Mouse (Mus musculus): ENCODE data around the gene Mdh1.

Mdh1 gene

GRCm38 (mm10) chr11:21571700-21572381 is at the start of gene Mdh1, which contains the start of gene Wdpcp:
Gene Mdh1 (minus strand): TSS chr11:21572367.
Gene Wdpcp (plus strand): TSS chr11:21572235.
- ATAC-seq (ENCODE audit: low TSS enrichment) = peak; percentile 93

GRCm38 (mm10) chr11:21615915-21616314 is 43.7 kb upstream of the Mdh1 start:
- ATAC-seq (ENCODE audit: low TSS enrichment) = no peak

DNA sequence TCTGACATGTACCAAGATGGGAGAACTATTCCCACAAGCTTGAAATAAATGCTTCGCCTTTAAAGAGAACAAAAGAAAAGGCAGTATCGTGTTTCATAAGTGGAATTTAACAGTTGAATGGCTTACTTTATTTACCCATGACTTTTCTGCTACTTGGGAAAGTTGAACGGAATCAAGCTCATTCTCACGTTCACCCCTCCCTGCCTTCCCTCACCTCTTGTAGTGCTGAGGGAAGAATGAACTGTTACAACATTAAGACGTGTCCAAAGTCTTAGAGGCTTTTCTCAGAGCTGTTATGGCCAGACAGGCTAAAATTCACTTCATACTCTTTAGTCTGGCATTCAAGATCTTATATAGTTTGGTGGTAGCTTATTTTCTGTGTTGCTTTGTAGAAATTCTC is 30.3 kb upstream of the Mdh1 start:
- no peak for ATAC-seq (ENCODE audit: low TSS enrichment)

DNA sequence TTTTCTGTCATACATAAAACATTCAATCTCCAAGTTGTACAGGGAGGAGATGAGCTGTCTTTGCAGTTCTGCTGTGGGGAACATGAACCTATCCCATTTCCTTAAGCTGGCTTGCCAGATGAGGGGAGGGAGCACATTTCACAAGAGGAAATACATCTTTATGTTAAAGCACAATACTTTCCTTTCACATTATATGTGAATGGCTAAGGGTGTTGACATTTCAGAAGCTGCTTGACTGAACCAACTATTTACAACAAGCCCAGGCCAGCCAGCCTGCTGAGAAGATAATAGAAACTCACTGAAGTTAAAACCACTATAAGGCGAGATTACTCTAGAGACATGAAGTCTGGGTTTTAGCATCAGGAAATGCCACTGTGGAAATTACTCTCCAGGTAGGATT is 11.1 kb upstream of the Mdh1 start:
- no peak for ATAC-seq (ENCODE audit: low TSS enrichment)

DNA sequence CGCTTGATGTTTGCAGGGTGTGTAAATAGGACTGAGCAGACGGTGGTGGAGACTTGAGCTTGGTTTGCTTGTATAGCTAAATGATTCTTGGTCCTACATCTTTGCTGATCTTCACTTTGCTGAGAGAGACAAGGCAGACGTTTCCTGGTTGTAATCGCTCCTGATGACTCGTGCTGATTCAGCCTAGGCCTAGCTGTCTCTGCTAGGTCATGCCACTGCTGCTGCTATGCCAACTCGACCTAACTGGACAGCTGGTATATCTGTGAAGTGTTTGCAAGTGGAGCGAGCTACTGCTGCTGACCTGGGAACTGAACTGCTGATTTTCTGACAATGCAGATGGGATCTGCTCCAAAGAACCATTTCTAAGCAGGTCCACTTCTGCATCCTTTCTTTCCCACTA is 9.3 kb upstream of the Mdh1 start:
- ATAC-seq (ENCODE audit: low TSS enrichment) = no peak

DNA sequence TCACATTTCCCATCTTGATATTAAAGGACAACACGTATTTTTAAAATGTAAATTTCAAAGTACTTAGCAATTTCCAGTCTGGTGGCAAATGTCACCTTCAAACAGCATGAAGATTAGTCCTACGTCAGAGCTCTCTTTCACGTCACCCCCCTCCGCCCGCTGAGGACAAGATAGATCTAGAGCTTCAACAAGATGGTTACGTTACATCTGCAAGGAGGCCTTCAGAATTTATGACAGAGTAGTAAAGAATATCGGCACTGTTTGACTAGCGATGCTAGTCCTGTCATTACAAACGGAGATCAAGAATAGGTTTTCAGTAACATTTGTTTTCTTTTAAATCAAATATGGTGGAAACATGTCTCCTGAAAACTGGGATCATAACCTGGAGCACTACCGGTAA is 1.2 kb downstream of the Mdh1 start:
- peak; percentile 33; the same call in 1 of the 2 replicates for ATAC-seq (ENCODE audit: low TSS enrichment)

GRCm38 (mm10) chr11:21570109-21570474 is 2.1 kb downstream of the Mdh1 start:
- ATAC-seq (ENCODE audit: low TSS enrichment) = no peak

GRCm38 (mm10) chr11:21569456-21570108 is 2.6 kb downstream of the Mdh1 start:
- no peak for ATAC-seq (ENCODE audit: low TSS enrichment)

- no peak for ATAC-seq (ENCODE audit: low TSS enrichment)
Measured at GRCm38 (mm10) chr11:21569002-21569401, 3.2 kb downstream of the Mdh1 start.

DNA sequence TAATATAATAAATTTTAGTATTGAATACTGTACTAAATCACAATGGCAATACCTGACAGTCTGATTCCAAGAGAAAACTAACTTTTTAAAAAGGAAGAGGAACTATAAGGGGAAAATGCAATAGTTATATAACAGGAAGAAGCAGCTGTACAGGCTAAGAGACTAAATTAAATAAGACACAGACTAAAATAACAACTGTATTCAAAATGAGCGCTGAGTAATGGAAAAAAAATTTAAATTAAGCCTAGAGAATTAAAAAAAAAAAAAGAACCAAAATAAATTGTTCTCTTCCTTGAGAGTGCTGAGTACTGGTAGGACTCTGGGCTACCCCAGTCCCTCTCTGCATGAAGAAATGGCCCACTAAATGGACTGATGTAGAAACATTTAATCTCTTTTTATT is 4.4 kb downstream of the Mdh1 start:
- ATAC-seq (ENCODE audit: low TSS enrichment) = no peak

DNA sequence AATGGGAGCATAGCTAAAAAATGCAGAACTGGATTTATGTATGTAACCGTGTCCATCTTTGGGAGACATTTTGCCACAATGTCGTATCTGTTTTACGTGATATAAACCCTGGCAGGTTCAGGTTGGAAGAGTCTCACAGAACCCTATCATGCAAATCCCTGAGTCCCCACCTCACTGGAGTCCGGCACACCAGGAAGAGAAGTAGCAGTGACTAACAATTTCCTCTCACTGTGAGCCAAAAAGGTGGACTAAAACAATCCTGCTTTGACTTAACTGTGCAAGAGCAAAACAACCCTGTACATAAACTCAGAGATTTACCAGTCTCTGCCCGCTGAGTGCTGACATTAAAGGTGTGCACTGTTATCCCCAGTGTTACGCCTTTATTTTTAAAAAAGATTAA is 5.2 kb downstream of the Mdh1 start:
- ATAC-seq (ENCODE audit: low TSS enrichment) = no peak

GRCm38 (mm10) chr11:21564681-21565405 is 7.3 kb downstream of the Mdh1 start:
- no peak for ATAC-seq (ENCODE audit: low TSS enrichment)

GRCm38 (mm10) chr11:21563617-21564325 is 8.4 kb downstream of the Mdh1 start:
- ATAC-seq (ENCODE audit: low TSS enrichment) = no peak

- peak; percentile 74 for ATAC-seq (ENCODE audit: low TSS enrichment)
Measured at GRCm38 (mm10) chr11:21561347-21561746, 10.8 kb downstream of the Mdh1 start.

DNA sequence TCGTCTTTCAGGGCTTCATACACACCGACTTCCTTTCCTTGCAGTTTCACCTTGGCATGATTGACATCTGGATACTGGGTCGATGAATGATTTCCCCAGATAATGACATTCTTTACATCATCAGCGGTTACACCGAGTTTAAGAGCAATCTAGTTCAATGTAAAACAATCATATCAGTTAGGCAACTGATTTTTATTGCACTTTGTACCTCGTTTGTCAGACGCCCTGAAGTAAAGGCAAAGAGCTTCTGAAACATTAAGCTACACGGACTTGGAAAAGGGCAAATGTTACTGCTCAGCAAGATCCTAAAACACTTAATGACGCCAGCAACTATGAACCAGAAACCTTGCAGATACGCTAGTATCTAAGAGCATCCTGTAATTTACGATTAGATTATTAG is 12.4 kb downstream of the Mdh1 start:
- ATAC-seq (ENCODE audit: low TSS enrichment) = no peak

DNA sequence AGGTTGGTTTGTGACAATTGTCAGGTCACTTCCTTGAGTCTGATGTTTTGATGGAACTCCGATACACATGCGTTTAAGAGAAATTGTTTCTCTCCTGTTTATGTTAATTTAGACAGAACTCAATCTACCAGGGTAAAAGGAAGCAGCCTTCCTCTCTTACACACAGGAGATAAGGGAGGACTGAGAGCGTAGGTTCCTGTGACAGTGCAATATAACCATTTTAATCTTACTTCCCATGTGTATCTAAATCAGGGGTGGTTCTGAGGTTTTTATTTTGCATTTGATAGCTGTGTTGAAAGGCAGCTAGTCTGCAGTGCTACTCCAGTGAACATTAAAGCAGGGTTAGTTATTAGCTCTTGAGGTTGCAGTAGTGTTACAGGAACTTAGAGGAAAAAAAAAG is 20.1 kb downstream of the Mdh1 start:
- no peak for ATAC-seq (ENCODE audit: low TSS enrichment)

- no peak for ATAC-seq (ENCODE audit: low TSS enrichment)
Measured at GRCm38 (mm10) chr11:21550222-21551173, 21.7 kb downstream of the Mdh1 start.

GRCm38 (mm10) chr11:21549754-21550153 is 22.4 kb downstream of the Mdh1 start:
- ATAC-seq (ENCODE audit: low TSS enrichment) = no peak

- ATAC-seq (ENCODE audit: low TSS enrichment) = no peak
Measured at GRCm38 (mm10) chr11:21549052-21549451, 23.1 kb downstream of the Mdh1 start.

DNA sequence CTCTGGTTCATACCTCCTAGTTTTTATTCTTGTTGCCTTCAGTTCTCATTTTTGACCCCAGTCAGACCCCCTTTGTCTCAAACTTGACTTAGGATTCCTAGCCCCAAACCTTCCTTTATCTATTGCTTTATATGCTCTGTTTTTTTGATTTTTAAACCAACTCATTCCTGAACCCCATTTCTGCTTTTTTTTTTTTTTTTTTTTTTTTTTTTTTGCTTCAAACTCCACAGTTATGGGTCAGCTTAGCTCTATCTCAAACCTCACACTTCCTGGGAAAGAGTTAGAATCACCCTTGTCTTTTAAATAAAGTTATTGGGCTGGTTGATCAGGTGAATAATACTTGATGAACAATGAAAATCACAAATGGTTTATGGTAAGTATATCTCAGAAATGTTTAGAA is 24.6 kb downstream of the Mdh1 start:
- no peak for ATAC-seq (ENCODE audit: low TSS enrichment)

DNA sequence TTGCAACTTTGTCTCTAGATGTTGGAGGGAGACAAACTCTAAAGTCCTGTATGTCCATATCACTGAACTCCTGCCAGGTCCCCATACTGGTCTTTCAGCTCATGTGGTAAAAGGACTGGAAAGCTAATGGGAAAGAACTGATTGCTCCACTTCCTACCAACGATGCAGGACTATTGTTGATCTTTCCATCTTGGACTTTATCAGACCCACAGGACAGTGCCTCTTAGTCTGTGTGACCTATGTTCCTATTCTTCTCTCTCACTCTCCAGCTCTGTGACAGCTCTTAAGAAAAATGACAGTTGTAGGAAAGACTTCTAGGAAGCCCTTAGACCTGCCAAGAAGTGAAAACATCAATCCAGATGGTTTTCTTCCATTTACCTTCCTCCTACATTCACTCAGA is 25.5 kb downstream of the Mdh1 start:
- no peak for ATAC-seq (ENCODE audit: low TSS enrichment)

Measured in frontal cortex, adult (tissue).